Mouse (Mus musculus) spleen, adult 2 months (tissue): Measurements from ENCODE around the gene Cog4.

Experiments used
- CTCF ChIP-seq: fragments of 200-500 bp; IDR thresholded peaks from 2 replicates; pipeline ENCODE4 v1.5.1; 2011; ENCODE audit warnings: mild to moderate bottlenecking, inconsistent platforms; ENCODE audit not compliant: insufficient read depth, insufficient read length, insufficient replicate concordance; ENCODE audit errors: extremely low read depth
- POLR2A ChIP-seq: fragments of 200-500 bp; IDR thresholded peaks from 2 replicates; pipeline ENCODE4 v1.6.1; 2011; ENCODE audit warnings: low read depth, low read length, inconsistent platforms

GRCm38 (mm10) chr8:110901839-110902578, 55.6 kb downstream of the Cog4 start, which contains the start of gene Fuk:
- TF ChIP-seq CTCF (no peak), POLR2A (no peak)
